Mouse (Mus musculus) lung, postnatal 0 days (tissue): ENCODE data around the gene Gm6583. TPM values are rescaled to one million over a fixed set of nuclear protein-coding genes. Genes with fewer than 3 reads are reported as not detected.

Experiments
- ATAC-seq: fragments of 200-750 bp; cut with Nextera tagmentation; 2 replicates; pipeline ENCODE4 v1.8.0; 2017; ENCODE audit warnings: moderate library complexity
- DNase-seq: peaks from one replicate; pipeline ENCODE4 v3.0.0-alpha.2; 2016; ENCODE audit warnings: low spot score
- H3K27ac ChIP-seq: fragments of 300-500 bp; sonication (generic); 2 replicates; pipeline ENCODE4 v1.5.1; 2014; ENCODE audit warnings: antibody characterized with exemption, mild to moderate bottlenecking, low read length, mixed read lengths
- H3K27me3 ChIP-seq: fragments of 300-500 bp; sonication (generic); replicated peaks from 2 replicates; pipeline ENCODE4 v1.6.1; 2014; ENCODE audit warnings: low read length, mixed read lengths; ENCODE audit not compliant: insufficient read depth
- H3K36me3 ChIP-seq: fragments of 300-500 bp; sonication (generic); 2 replicates; pipeline ENCODE4 v1.6.1; 2014; ENCODE audit warnings: low read length, mixed read lengths; ENCODE audit not compliant: insufficient read depth
- H3K4me1 ChIP-seq: fragments of 300-500 bp; sonication (generic); 2 replicates; pipeline ENCODE4 v1.6.1; 2014; ENCODE audit warnings: antibody characterized with exemption, low read depth, low read length, mixed read lengths; ENCODE audit not compliant: insufficient read depth
- H3K4me2 ChIP-seq: fragments of 300-500 bp; sonication (generic); replicated peaks from 2 replicates; pipeline ENCODE4 v1.6.1; 2014; ENCODE audit warnings: low read depth, mild to moderate bottlenecking, low read length, moderate library complexity, mixed read lengths
- H3K4me3 ChIP-seq: fragments of 300-500 bp; sonication (generic); 2 replicates; pipeline ENCODE4 v1.5.1; 2014; ENCODE audit warnings: low read depth, low read length
- H3K9ac ChIP-seq: fragments of 300-500 bp; sonication (generic); replicated peaks from 2 replicates; pipeline ENCODE4 v1.6.1; 2014; ENCODE audit warnings: low read depth, mild to moderate bottlenecking
- H3K9me3 ChIP-seq: fragments of 300-500 bp; sonication (generic); 2 replicates; pipeline ENCODE4 v1.6.1; 2016; ENCODE audit warnings: low read length, mixed read lengths
- CTCF ChIP-seq: IDR thresholded peaks from 2 replicates; pipeline ENCODE4 v1.5.1; 2016; ENCODE audit warnings: antibody characterized with exemption, mild to moderate bottlenecking
- EP300 ChIP-seq: IDR thresholded peaks from 2 replicates; pipeline ENCODE4 v1.6.1; 2016; ENCODE audit warnings: antibody characterized with exemption, mild to moderate bottlenecking, control low read depth
- WGBS: fragments of 180-500 bp; shearing (Covaris S2); extraction: QIAGEN DNeasy Blood & Tissue Kit; methylation state at CpG from one replicate; pipeline ENCODE4 v1.1.7; 2014; 5-methylcytosine and 5-hydroxymethylcytosine counted together
- polyA plus RNA-seq: library from polyadenylated mRNA; unstranded; fragments of >200 nt; fragmentation: Nextera tagmentation; extraction: Ambion mirVana; gene quantifications from 2 replicates; pipeline ENCODE4 v1.2.1, GENCODE M21; 2015

The Gm6583 gene
- polyA plus RNA-seq, 1 experiment from 2014 or later: 0.25 TPM

DNA sequence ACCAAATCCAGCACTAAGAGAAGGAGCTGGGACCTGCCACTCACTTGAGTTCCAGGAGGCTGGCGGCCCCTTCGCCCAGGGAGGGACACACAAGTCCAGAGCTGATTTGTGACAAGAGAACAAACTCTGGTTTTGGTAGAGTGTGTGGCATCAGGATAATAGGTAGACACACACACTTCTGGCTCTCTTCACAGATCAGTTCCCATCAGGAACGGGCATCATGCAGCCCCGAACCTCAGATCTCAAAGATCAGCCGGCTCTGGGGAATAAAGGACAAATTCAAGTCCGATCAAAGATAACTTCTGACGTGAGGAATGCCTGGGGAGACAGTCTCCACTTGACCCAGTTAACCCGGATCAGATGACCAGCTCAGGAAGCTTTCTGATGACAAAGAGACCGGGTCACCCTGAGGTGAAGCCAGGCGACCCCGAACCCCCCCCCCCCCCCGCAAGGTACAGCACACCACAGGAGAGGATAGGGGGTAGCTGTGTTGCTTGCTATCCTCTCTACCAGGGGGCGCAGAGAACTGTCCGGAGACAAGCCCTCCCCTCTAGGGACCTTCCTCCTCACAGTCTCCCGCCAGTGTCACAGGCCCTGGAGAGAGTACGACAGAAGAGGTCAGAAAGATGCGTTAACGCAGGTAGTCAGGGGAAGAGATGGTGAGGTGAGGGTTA, 38.0 kb upstream of the Gm6583 start:
- DNase-seq (no peak), ATAC-seq (no peak)
- 13% methylated on average over 15 of the region's 18 CpGs for WGBS
- no peaks in the 10 kb centered on the region for H3K36me3 ChIP-seq
- H3K27ac ChIP-seq: no peak overlapping the region
- no peaks in the 10 kb centered on the region for H3K9me3 ChIP-seq
- TF ChIP-seq EP300 (no peak), CTCF (no peak)
- no peak overlapping the region for H3K9ac ChIP-seq
- peaks cover 26% of the 10 kb centered on the region for H3K27me3 ChIP-seq
- peak overlapping the region; percentile 48; the same call in 1 of the 2 replicates for H3K4me3 ChIP-seq
- H3K4me1 ChIP-seq: no peaks in the 10 kb centered on the region
- H3K4me2 ChIP-seq: peak overlapping the region; percentile 71

DNA sequence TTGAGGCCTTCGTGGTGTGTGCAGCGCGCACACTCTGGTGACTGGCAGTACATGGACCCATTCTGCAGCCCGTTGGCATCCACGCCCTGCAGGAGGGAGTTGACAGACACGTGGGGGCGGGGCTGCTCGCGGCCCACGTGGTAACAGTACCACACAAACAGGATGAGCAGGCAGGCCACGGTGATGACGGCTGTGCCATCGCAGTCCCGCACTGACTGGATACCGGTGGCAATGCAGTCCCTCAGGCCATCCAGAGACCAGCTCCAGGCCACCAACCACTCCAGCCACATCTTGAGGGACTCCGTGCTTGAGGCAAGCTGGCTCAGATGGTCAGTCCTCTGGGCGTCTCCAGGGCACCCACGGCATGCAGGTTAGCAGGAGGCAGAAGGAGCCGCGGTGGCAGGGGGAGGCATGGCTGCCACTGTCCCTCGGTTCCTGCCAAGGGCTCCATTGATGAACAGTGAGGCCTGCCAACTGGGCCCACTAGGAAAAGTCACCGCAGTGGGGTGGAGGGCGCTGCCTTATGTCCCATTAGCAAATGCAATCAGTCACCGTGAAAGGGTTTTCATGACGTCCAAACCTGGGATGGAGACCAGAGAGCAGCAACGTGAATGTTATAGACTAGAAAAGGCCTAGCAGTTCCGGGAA, 36.0 kb upstream of the Gm6583 start:
- Histone ChIP-seq H3K27me3 (peaks cover 26% of the 10 kb centered on the region), H3K9ac (no peak overlapping the region), H3K4me3 (no peak overlapping the region), H3K9me3 (no peaks in the 10 kb centered on the region), H3K36me3 (no peaks in the 10 kb centered on the region), H3K4me1 (no peaks in the 10 kb centered on the region), H3K27ac (no peak overlapping the region), H3K4me2 (no peak overlapping the region)
- ATAC-seq (no peak), DNase-seq (no peak)
- no peak for TF ChIP-seq EP300
- TF ChIP-seq CTCF: no peak
- 57% methylated on average over 27 of the region's 27 CpGs for WGBS

DNA sequence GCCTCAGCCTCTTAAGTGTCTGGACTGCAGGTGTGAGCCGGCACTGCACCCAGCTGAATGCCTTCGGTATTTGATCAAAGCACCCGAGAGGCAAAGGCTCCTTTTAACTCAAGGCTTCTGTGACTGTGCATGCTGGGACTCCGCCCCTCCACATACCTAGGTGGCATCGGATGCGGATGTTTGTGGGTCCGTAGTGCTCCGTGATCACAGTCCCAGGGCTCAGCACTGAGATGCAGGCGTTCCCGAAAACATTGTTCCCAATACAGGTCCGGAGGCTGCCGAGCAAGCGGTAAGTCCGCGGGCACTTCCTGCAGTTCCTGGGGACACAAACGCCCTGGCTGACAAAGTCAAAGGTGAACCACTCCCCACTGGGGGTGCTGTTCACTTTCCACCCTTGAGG, 35.2 kb upstream of the Gm6583 start:
- no peak for TF ChIP-seq EP300
- no peak for TF ChIP-seq CTCF
- H3K27ac ChIP-seq: no peak overlapping the region
- H3K9ac ChIP-seq: no peak overlapping the region
- peaks cover 26% of the 10 kb centered on the region for H3K27me3 ChIP-seq
- ATAC-seq (no peak), DNase-seq (no peak)
- H3K36me3 ChIP-seq: no peaks in the 10 kb centered on the region
- no peak overlapping the region for H3K4me2 ChIP-seq
- WGBS: 49% methylated on average over 16 of the region's 16 CpGs
- no peak overlapping the region for H3K4me3 ChIP-seq
- no peaks in the 10 kb centered on the region for H3K9me3 ChIP-seq
- no peaks in the 10 kb centered on the region for H3K4me1 ChIP-seq

DNA sequence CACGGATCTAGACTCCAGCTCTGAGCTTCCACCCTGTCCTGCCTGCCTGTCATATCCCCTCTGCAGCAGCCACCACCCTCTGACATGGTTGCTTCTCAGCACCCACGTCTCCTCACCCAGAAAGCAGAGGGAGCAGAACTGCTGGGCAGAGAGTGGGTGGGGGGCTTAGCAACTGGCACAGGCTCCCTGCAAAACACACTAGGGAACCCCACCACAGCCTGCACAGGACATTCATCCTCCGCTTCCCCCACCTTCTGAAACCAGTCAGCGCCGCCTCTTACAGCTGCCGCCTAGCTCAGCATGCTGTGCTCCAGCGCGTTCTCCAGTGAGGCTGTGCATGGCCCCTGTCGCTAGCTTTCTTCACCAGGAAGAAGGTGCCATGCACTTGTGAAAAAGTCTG, 33.5 kb upstream of the Gm6583 start:
- Histone ChIP-seq H3K36me3 (no peaks in the 10 kb centered on the region), H3K27ac (no peak overlapping the region), H3K27me3 (peaks cover 18% of the 10 kb centered on the region), H3K9ac (no peak overlapping the region), H3K9me3 (no peaks in the 10 kb centered on the region), H3K4me3 (no peak overlapping the region), H3K4me1 (no peaks in the 10 kb centered on the region), H3K4me2 (no peak overlapping the region)
- TF ChIP-seq CTCF: no peak
- TF ChIP-seq EP300: no peak
- WGBS: 80% methylated on average over 9 of the region's 9 CpGs
- DNase-seq (no peak), ATAC-seq (no peak)

DNA sequence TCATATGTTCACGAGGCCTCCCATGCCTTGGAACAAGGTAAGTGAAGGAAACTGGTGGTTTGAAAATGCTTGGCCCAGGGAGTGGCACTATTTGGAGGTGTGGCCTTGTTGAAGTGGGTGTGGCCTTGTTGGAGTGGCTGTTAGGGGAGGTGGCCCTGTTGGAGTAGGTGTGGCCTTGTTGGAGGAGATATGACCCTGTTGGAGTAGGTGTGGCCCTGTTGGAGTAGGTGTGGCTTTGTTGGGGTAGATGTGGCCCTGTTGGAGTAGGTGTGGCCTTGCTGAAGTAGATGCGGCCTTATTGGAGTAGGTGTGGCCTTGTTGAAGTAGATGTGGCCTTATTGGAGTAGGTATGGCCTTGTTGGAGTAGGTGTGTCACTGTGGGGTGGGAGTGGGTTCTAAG, 30.1 kb upstream of the Gm6583 start:
- Histone ChIP-seq H3K4me3 (no peak overlapping the region), H3K27ac (no peak overlapping the region), H3K9ac (no peak overlapping the region), H3K4me1 (no peaks in the 10 kb centered on the region), H3K27me3 (no peaks in the 10 kb centered on the region), H3K4me2 (no peak overlapping the region), H3K36me3 (no peaks in the 10 kb centered on the region), H3K9me3 (no peaks in the 10 kb centered on the region)
- no peak for TF ChIP-seq EP300
- TF ChIP-seq CTCF: no peak
- 65% methylated on average over 2 of the region's 2 CpGs for WGBS
- no peak for ATAC-seq
- DNase-seq: no peak

DNA sequence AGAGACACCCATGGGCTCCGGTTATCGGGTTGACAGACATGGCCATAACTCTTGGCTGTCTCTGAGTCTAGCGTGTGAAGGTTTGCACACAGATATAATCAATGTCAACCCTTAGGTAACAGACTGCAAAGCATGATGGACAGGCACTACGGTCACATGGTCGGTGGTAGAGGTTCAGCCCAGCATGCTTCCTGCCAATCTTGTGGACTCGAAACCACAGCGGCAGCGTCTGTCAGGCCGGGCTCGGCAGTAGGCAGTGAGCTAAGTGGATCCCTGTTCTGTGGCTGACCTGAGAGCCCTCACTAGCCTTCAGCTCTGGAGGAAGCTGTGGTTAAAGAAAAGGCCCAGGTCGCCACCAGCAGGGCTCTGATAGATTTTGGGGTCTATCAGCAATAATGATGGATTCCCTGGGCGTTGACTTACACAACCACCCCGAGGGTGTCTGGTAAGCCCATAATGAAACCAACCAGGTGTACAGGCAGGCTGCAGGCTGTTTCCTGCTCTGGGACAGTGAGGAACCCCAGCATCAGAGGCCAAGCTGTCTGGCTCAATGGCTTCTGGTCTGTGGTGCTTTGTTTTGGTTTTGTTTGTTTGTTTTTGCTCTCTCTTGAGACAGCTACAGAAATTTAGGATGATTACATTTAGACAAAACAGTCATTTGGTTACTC, 29.1 kb upstream of the Gm6583 start:
- Histone ChIP-seq H3K27ac (no peak overlapping the region), H3K4me3 (no peak overlapping the region), H3K36me3 (no peaks in the 10 kb centered on the region), H3K4me2 (no peak overlapping the region), H3K9ac (no peak overlapping the region), H3K4me1 (no peaks in the 10 kb centered on the region), H3K27me3 (no peaks in the 10 kb centered on the region), H3K9me3 (no peaks in the 10 kb centered on the region)
- 82% methylated on average over 13 of the region's 13 CpGs for WGBS
- no peak for TF ChIP-seq CTCF
- no peak for TF ChIP-seq EP300
- DNase-seq (no peak), ATAC-seq (no peak)
